Mouse (Mus musculus) cerebellum, postnatal 14 days (tissue): Measurements from ENCODE around the gene Pitpnb.

Experiments
- DNase-seq, 2 experiments: peaks; one replicate each; pipeline ENCODE4 v3.0.0; 2021; ENCODE audit warnings: mixed read lengths in 2 of 2

Pitpnb gene

DNA sequence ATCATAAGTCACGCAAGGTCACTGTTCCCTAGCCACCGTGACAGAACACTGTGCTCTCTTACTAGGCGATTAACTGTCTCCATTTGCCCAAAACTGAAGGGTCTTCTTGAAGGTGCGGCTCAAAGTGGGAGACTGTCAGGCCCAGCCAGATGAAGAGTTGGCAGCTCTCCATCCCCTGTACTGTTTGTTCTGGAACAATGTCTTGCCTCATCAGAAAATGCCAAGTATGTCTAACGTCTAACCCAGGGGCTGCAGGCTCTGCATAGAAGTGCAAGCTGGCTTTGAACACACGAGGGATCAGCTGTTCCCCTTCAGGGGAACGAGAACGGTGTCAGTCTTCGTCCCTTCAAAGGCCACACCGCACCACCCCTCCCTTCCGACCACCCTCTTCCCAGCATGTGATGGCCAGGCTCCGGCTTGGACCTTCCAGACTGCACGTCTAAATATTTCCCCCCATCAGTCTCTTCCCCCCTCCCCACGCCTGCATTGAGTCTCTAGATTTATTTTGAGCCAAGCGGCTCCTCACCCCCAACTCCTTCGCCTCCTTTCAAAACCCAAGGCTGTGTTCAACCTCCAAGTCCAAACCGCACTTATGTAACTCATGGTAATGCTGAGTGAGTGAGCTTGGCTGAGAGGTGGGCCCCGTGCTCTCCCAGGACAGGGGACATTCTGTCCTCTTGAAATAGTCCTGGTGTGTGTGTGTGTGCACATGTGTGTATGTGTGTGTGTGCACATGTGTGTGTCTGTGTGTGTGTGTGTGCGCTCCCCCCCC is 71.5 kb downstream of the Pitpnb start:
- DNase-seq, result no peak

DNA sequence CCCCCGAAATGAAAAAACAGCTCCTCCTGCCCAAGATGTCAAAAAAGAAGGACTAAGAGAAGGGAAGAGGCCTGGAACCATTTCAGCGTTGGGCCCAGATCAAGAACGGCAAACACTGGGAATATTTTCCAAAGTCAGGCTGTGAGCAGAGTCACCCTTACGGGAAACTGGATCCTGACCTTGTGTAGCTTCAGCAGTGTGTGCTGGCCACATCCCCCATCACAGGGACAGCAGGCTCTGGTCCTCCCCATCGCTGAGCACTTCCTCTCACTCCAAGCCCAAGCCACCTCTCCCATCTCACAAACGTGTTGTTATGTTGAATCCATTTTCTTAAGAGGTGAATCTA is 72.1 kb downstream of the Pitpnb start:
- DNase-seq, result no peak

DNA sequence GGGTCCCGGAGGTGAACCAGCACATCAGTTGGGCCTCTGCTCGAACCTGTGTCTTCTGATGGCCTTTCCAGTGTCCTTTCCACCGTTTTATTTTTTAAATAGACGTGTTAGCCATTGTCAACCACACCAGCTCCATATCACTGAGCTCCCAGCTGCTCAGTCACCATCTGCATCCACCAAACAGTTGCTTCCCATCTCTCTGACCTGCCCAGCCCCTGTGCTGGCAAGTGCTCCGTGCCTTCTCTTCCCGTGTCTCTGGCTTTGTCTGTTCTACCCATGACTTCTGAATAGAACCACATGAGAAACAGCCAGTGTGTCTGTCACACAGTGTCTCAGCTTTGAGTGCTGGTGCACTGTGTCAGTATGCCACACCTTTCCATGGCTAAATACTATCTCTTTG is 74.2 kb downstream of the Pitpnb start:
- DNase-seq, result no peak

DNA sequence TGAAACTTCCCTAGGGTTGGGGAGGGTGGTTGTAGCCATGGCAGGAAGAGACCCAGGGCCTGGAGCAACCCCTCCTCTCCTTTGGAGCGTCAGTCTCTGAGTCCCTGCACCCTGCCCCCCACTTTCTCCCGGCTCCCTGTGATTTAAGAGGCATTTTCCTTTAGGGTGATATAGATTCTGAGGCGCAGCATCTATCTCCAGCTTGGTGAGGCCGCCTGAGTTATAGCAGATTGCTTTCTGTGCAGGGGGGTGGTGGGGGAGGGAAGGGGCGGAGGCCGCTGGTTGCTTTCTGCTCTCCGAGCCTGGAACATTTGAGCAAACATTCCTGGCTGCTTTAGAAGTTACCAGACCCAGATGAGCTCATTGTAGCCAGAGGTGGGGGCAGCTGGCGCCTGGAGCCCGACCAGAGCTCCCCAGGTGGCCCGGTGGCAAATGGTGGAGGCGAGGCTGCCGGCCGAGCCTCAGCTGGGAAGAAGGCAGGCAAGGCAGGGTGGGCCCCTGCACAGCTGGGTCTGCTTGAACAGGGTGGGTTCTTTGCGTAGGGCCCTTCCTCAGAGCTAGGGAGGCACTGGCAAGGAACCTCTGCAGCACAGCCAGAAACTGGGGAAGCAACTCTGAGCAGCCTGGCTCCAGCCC is 78.0 kb downstream of the Pitpnb start:
- no peak for DNase-seq

DNA sequence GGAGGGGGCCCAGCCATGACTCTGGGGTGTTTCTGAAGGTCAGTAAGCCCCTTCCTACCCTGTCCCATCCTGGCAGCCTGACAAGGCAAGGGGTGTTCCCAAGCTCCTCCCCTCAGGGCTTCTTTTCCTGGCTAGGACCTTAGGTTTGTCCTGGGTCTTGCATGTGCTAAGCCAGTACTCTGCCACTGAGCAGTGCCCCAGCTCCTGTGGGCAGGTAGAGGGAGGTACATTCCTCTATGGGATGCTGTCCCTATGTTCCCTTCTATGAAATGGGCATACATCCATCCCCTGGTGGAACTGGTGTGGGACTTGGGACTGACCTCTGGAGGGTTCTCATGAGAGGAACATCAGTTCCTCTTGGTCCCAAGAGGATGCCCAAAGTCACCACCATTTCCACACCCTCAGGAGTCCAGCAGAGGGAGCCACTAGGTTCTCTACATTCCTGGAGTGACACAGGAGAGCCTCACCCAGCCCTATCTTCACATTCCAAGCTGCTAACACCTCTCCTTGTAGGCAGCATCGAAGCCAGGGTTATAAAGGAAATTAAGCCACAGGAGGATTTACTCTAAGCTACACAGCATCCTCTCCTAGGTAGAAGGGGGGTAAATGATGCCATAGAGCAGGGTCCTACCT is 79.0 kb downstream of the Pitpnb start:
- DNase-seq, result peak in 1 of 2 experiments; percentile 45

DNA sequence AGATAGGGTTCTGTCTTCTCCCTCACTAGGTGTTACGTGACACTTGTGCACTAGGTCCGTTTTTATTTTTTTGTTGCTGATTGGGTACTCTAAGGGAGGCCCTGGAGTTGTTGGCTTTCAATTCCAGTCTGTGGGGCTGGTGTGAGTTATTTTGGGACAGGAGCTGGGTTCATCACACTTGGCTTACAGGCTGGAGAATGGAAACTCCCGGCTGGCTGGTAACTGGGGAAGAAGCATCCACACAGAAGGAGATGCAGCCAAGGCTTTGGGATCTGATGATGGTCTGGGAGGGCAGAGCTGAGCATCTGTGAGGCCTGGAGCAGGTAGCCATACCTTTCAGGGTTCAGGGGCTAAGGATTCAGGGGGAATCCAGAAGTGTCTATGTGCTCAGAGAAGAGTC is 80.1 kb downstream of the Pitpnb start:
- DNase-seq, result no peak

DNA sequence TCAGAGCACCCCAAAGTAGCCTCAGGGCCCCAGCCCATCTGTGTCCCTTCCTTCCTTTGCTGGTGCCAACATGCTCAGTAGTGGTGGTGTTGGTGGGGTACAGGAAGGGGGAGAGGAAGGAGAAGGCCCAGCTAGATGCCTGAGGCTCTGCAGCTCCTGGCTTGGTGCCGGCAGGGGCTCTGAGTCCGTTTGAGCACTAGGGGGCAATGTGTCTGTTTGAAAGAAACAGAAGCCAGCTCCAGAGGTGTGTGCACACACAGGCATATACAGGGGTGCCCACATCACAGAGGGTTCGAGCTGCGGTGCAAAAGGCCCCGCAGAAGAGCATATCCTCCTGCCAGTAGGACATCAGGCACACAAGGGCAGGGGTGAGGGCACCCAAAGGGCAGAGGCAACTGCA is 83.6 kb downstream of the Pitpnb start:
- DNase-seq, result peak; percentile 76 to 86

DNA sequence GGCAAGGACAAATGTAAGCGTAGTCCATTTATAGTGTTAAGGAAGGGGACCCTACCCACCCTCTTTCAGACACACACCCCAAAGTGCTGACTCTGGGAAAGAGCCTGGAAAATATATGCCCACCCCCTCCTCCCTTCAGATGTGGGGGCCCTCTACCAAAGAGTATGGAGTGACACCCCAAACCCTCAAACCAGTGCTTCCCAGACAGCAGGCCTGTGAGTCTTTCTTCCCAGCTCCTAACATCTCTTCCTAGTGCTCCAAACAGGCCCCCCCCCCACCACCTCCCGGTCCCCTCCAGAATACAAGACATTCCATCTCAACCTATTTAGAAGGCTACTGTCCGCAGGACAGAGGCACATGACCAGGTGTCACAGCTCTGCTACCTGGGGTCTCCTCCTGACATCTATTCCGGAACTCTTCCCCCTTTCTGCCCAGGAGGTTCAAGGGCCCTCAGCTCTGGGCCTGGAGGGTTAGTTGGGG is 84.2 kb downstream of the Pitpnb start:
- DNase-seq, result no peak

DNA sequence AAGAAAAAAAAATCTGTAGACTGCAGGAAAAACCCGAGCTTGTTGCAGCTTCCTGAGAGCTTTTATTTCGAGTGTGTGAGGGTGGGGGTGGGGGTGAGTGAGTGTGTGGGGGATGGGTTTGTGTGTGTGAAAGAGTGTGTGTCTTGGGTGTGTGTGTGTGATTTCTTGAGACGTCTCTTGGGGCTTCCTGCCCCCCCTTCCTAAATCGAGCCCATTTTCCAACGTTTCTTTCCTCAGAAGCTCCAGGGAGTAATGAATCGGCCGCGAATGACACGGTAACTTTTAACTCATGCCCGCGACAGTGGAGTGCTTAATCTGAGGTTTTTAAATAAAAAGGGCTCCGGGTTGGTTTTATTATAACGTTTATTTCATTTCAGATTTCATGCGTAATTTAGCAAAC is 85.0 kb downstream of the Pitpnb start:
- DNase-seq, result no peak

DNA sequence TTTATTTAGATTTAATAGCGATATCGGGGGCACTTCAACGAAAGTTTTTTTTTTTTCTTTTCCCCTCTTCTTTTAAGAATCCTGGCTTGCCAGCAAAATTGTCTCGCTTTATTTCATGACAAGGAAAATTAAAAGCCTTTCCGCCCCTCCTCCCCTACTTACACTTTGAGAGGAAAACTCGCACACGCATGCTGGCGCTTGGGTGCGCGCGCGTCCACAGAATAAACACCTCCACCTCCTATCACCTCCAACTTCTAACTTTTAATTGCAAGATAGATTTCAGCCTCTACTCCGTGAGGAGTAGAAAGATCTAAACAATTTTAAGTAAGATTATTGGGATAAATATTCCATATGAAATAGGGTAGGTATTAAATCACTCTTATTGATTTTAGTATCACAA is 85.5 kb downstream of the Pitpnb start:
- DNase-seq, result no peak

DNA sequence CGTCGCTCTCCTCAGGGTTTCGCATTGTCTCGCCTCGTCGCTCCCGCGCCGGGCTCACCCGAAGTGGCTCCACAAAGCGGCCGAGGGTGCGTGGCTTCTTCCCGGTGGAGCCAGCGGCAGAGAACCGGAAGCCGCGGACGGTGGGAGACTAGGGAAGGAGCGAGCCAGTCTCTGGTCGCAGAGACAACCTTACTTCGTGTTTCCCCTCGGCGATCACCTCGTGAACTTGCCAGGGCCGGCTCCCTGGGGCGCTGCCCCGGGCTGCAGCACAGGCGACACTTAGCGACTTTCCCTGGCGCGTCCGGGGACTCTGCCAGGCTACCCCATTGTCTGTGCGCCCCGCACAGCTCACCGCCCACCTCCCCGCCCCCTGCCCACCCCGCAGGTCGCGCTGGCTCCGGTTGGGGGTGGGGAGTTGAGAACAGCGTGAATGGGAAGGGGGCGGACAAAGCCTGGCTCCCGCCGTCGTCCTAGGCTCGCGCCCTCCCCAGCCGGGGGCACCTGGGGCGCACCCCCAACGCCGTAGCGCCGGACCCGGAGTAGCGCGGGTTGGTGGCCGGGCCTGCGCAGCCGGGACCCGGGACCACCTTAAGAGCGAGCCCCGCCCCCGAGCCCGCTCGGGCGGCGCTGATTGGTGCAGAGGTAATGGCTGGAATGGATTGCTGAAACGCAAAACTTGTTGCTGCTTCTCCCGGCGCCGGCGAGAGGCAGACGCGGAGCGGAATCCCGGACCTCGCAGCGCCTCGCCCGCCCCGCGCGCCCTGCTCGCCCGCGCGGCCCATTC is 86.2 kb downstream of the Pitpnb start, which contains the start of gene Mn1:
TSS of gene Mn1 (plus strand) at position 772 of the 784 bp plus-strand sequence.
- DNase-seq, result peak; percentile 74 to 78

DNA sequence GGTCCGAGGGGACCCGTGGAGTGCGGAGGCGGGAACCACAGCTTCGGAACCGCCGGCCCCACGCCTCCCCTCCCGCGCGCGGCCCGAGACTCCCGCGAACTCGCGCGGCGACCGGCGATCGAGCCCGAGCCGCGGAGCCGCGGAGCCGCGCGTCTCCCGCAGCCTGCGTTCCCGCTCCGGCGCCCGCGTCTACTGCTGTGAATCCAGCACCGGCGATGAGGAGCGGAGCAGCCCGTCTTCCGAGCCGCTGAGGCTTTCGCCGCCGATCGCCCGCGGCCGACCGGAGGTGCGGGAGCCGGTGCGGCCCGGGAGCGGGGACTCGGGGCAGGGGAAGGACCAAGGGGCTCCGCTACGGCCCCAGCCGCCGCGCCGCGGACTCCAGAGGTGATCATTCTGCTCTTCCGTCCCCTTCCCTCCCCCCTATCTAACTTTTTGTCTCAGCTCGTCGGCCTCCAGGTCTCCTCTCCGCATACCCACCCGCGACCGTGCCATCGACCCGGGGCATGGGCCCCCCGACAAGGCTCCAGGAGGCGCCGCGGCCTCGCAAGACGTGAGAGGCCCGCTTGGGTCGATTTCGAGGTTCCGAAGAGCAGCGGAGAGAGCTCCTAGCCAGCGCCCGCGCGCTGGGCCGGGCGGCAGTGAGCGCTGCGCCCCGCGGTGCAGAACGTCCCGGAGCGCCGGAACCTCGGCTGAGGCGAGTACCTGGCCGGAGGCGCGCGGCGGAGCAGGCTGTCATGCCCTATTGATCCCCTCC is 87.0 kb downstream of the Pitpnb start:
- peak in 1 of 2 experiments; percentile 21 for DNase-seq

DNA sequence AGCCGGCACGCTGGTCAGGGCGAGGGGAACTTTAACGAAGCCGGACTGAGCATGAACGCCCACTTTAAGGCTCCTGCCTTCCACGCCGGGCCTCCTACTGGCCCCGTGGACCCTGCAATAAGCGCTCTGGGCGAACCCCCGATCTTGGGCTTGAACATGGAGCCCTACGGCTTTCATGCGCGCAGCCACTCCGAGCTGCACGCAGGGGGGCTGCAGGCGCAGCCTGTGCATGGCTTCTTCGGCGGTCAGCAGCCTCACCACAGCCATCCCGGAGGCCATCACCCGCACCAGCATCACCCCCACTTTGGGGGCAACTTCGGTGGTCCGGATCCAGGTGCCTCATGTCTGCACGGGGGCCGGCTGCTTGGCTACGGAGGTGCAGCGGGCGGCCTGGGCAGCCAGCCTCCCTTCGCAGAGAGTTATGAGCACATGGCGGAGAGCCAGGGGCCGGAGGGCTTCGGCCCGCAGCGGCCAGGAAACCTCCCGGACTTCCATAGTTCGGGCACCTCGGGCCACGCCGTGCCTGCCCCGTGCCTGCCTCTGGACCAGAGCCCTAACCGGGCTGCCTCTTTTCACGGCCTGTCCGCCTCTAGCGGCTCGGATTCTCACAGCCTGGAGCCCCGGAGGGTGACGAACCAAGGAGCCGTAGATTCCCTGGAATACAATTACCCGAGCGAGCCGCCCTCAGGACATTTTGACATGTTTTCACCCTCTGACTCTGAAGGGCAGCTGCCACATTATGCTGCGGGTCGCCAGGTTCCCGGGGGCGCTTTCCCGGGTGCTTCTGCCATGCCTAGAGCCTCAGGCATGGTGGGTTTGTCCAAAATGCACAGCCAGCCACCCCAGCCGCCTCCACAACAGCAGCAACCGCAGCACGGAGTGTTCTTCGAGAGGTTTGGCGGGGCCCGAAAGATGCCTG is 87.9 kb downstream of the Pitpnb start:
- peak in 1 of 2 experiments; percentile 37 for DNase-seq

DNA sequence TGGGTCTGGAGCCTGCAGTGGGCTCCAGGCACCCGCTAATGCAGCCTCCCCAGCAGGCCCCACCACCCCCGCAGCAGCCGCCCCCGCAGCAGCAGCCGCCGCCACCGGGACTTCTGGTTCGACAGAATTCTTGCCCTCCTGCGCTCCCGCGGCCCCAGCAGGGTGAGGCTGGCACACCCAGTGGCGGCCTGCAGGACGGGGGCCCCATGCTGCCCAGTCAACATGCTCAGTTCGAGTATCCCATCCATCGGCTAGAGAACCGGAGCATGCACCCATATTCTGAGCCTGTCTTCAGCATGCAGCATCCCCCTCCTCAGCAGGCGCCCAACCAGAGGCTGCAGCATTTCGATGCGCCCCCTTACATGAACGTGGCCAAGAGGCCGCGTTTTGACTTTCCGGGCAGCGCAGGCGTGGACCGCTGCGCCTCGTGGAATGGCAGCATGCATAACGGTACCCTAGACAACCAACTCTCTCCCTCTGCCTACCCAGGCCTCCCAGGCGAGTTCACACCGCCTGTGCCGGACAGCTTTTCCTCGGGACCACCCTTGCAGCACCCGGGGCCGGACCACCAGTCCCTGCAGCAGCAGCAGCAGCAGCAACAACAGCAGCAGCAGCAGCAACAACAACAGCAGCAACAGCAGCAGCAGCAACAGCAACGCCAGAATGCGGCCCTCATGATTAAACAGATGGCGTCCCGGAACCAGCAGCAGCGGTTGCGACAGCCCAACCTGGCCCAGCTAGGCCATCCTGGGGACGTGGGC is 88.7 kb downstream of the Pitpnb start:
- no peak for DNase-seq

DNA sequence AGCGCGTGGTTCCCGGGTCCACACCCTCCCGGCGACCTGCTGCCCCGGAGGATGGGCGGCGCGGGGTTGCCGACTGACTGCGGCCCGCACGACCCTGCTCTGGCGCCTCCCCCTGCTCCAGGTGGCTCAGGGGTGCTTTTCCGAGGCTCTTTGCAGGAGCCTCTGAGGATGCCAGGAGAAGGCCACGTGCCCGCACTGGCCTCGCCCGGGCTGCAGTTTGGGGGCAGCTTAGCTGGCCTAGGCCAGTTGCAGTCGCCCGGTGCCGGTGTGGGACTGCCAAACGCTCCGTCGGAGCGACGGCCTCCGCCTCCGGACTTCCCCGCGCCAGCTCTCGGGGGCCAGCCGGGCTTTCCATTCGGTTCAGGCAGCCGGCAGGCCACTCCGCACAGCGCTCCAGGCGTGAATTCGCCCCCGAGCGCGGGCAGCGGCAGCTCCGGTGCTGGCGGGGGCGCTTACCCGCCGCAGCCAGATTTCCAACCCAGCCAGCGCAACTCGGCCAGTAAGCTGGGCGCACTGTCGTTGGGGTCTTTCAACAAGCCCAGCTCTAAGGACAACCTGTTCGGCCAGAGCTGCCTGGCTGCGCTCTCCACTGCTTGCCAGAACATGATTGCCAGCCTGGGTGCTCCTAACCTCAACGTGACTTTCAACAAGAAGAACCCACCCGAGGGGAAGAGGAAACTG is 89.6 kb downstream of the Pitpnb start:
- peak in 1 of 2 experiments; percentile 19 for DNase-seq

DNA sequence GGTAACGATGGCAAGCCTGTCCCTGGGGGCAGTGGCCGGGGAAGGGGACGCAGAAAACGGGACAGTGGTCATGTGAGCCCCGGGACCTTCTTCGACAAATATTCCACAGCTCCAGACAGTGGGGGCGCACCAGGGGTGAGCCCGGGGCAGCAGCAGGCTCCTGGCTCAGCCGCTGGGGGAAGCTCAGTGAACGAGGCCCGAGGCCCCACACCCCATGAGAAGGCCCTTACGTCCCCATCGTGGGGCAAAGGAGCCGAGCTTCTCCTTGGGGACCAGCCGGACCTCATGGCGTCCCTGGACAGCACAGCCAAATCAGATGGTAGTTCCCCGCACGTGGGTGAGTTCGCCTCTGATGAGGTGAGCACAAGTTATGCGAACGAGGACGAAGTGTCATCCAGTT is 90.3 kb downstream of the Pitpnb start:
- no peak for DNase-seq

DNA sequence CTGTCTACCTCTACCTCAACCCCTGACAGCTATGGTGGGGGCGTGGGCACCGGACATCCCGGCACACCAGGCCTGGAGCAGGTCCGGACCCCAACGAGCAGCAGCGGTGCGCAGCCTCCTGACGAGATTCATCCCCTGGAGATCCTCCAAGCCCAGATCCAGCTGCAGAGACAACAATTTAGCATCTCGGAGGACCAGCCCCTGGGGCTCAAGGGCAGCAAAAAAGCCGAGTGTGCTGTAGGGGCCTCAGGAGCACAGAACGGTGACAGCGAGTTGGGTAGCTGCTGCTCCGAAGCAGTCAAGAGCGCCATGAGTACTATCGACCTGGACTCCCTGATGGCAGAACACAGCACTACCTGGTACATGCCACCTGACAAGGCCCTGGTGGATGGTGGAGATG is 90.9 kb downstream of the Pitpnb start:
- no peak for DNase-seq

DNA sequence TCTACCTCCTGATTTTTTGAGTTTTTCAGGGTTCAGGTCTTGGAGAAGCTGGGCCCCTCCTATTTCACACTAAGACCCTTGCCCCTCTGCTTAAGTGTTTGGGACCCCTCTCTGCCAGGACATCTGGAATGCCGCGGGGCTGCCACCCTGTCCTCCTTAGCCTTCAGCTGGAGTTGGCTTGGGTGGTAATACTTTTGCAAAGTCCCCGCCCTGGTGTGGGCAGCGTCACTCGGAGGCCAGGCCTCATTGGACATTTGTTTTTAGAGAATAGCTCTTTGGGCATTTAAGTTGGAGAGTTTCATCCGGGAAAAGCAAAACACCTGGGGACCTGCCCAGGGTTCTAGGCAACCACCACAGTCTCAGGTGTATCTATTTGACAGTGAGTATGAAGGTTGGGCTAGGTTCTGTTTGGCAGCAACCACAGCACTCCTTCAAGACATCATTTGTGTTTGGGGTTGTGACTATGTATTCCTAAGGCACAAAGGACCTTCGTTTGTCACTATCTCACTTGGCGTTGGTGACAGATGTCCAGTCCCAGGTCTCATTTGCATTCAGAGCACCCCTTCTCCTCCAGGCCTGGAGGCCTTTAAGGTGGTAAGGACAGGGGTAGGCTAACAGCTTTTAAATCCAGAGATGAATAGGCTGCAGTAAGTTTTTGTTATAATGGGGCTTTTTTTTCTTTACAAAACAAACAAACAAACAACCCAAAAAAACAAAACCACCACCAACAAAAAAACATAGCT is 91.7 kb downstream of the Pitpnb start:
- no peak for DNase-seq

DNA sequence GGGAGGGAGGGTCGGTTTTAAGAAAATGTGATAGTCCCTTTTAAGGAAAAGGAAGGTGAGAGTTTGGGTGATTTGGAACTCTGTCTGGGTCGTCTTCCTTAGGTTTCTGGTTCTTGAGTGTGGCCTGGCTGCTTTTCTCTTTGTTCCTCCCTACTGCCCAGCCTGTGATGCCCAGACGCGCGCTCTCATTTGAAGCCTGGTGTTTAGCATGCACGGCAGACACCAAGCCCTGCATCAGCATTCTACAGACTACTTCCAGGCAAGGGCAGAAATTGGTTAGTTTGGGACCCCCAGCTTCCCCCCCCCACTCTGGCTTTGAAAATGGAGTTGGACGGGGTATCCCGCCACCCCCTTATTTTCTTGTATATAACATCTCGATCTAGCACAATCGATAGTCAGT is 92.4 kb downstream of the Pitpnb start:
- DNase-seq, result no peak
